Mouse (Mus musculus) limb, embryonic 15.5 days (tissue): ENCODE data around the gene Mrgpre. TPM values are rescaled to one million over a fixed set of nuclear protein-coding genes. Genes with fewer than 3 reads are reported as not detected.

Source experiments
- ATAC-seq: fragments of 200-750 bp; cut with Nextera tagmentation; 2 replicates; pipeline ENCODE4 v1.8.0; 2017; ENCODE audit warnings: low read depth, moderate TSS enrichment; ENCODE audit not compliant: insufficient number of reproducible peaks, low FRiP score, low TSS enrichment
- H3K27ac ChIP-seq: fragments of 300-500 bp; sonication (generic); 2 replicates; pipeline ENCODE4 v1.5.1; 2015; ENCODE audit warnings: moderate library complexity, mild to moderate bottlenecking, inconsistent platforms
- H3K27me3 ChIP-seq: fragments of 300-500 bp; sonication (generic); 2 replicates; pipeline ENCODE4 v1.6.1; 2015; ENCODE audit warnings: inconsistent platforms
- H3K36me3 ChIP-seq: fragments of 300-500 bp; sonication (generic); 2 replicates; pipeline ENCODE4 v1.6.1; 2015; ENCODE audit warnings: inconsistent platforms
- H3K4me1 ChIP-seq: fragments of 300-500 bp; sonication (generic); 2 replicates; pipeline ENCODE4 v1.6.1; 2015; ENCODE audit warnings: inconsistent platforms
- H3K4me2 ChIP-seq: fragments of 300-500 bp; sonication (generic); 2 replicates; pipeline ENCODE4 v1.6.1; 2015; ENCODE audit warnings: mild to moderate bottlenecking, inconsistent platforms
- H3K4me3 ChIP-seq: fragments of 300-500 bp; sonication (generic); 2 replicates; pipeline ENCODE4 v1.5.1; 2015; ENCODE audit warnings: mild to moderate bottlenecking, inconsistent platforms
- H3K9ac ChIP-seq: fragments of 300-500 bp; sonication (generic); 2 replicates; pipeline ENCODE4 v1.6.1; 2015; ENCODE audit warnings: inconsistent platforms
- H3K9me3 ChIP-seq: fragments of 300-500 bp; sonication (generic); 2 replicates; pipeline ENCODE4 v1.6.1; 2016; ENCODE audit warnings: inconsistent platforms
- WGBS: fragments of 180-500 bp; shearing (Covaris S2); methylation state at CpG from one replicate; pipeline ENCODE4 v1.1.7; 2015; 5-methylcytosine and 5-hydroxymethylcytosine counted together
- polyA plus RNA-seq: library from polyadenylated mRNA; unstranded; fragments of >200 nt; fragmentation: Nextera tagmentation; extraction: Ambion mirVana; gene quantifications from 2 replicates; pipeline ENCODE4 v1.2.1, GENCODE M21; 2015

The Mrgpre gene
- polyA plus RNA-seq, 1 experiment from 2014 or later: 1.6 TPM

- Histone ChIP-seq H3K27ac (no peak overlapping the region), H3K4me3 (no peak overlapping the region), H3K27me3 (peaks cover 16% of the 10 kb centered on the region; the same call in 1 of the 2 replicates), H3K36me3 (no peaks in the 10 kb centered on the region), H3K4me1 (peaks cover 9% of the 10 kb centered on the region), H3K4me2 (no peak overlapping the region), H3K9me3 (no peaks in the 10 kb centered on the region), H3K9ac (no peak overlapping the region)
- WGBS: 66% methylated on average over 1 of the region's 1 CpGs
- ATAC-seq: no peak
These were observed 32.9 kb downstream of the Mrgpre start for GRCm38 (mm10) chr7:143751380-143751779.

- no peak overlapping the region for H3K9ac ChIP-seq
- H3K27me3 ChIP-seq: no peaks in the 10 kb centered on the region
- H3K4me3 ChIP-seq: no peak overlapping the region
- H3K4me1 ChIP-seq: peaks cover 7% of the 10 kb centered on the region
- H3K4me2 ChIP-seq: no peak overlapping the region
- 67% methylated on average over 3 of the region's 3 CpGs for WGBS
- no peak for ATAC-seq
- H3K9me3 ChIP-seq: no peaks in the 10 kb centered on the region
- H3K27ac ChIP-seq: no peak overlapping the region
- no peaks in the 10 kb centered on the region for H3K36me3 ChIP-seq
These were observed 35.3 kb downstream of the Mrgpre start for GRCm38 (mm10) chr7:143749045-143749444.

- Histone ChIP-seq H3K4me3 (peak overlapping the region; percentile 21), H3K27me3 (no peaks in the 10 kb centered on the region), H3K9ac (no peak overlapping the region), H3K4me1 (peaks cover 7% of the 10 kb centered on the region), H3K27ac (peak overlapping the region; percentile 54), H3K4me2 (peak overlapping the region; percentile 49), H3K9me3 (no peaks in the 10 kb centered on the region), H3K36me3 (no peaks in the 10 kb centered on the region)
- peak; percentile 73 for ATAC-seq
- 4% methylated on average over 16 of the region's 16 CpGs for WGBS
These were observed 36.0 kb downstream of the Mrgpre start for GRCm38 (mm10) chr7:143748041-143748868.

- WGBS: 22% methylated on average over 2 of the region's 2 CpGs
- Histone ChIP-seq H3K4me1 (peaks cover 34% of the 10 kb centered on the region), H3K4me3 (peak overlapping the region; percentile 79), H3K36me3 (no peaks in the 10 kb centered on the region), H3K27ac (peak overlapping the region; percentile 79), H3K4me2 (peak overlapping the region; percentile 95), H3K27me3 (no peaks in the 10 kb centered on the region), H3K9me3 (no peaks in the 10 kb centered on the region), H3K9ac (peak overlapping the region; percentile 78; the same call in 1 of the 2 replicates)
- ATAC-seq: no peak
These were observed 43.6 kb downstream of the Mrgpre start for GRCm38 (mm10) chr7:143740653-143741052.

GRCm38 (mm10) chr7:143739511-143740461 is 44.5 kb downstream of the Mrgpre start:
- ATAC-seq: peak; percentile 89
- peaks cover 34% of the 10 kb centered on the region for H3K4me1 ChIP-seq
- 3% methylated on average over 37 of the region's 38 CpGs for WGBS

GRCm38 (mm10) chr7:143738601-143739006 is 45.7 kb downstream of the Mrgpre start:
- 31% methylated on average over 5 of the region's 5 CpGs for WGBS
- peaks cover 34% of the 10 kb centered on the region for H3K4me1 ChIP-seq
- H3K4me2 ChIP-seq: peak overlapping the region; percentile 95
- H3K27me3 ChIP-seq: no peaks in the 10 kb centered on the region
- H3K4me3 ChIP-seq: peak overlapping the region; percentile 79
- peak overlapping the region; percentile 92 for H3K27ac ChIP-seq
- H3K9me3 ChIP-seq: no peaks in the 10 kb centered on the region
- ATAC-seq: 0 out of 2 replicates have a peak, but pooled peaks have one; percentile 26
- peaks cover 5% of the 10 kb centered on the region; the same call in 1 of the 2 replicates for H3K36me3 ChIP-seq
- H3K9ac ChIP-seq: peak overlapping the region; percentile 10; the same call in 1 of the 2 replicates

More at GRCm38 (mm10) chr7:143739511-143740461, 44.5 kb downstream of the Mrgpre start:
- H3K4me3 ChIP-seq: peak overlapping the region; percentile 79
- H3K9me3 ChIP-seq: no peaks in the 10 kb centered on the region
- H3K27ac ChIP-seq: peak overlapping the region; percentile 92
- H3K4me2 ChIP-seq: peak overlapping the region; percentile 95
- H3K27me3 ChIP-seq: no peaks in the 10 kb centered on the region
- no peaks in the 10 kb centered on the region; the same call in 1 of the 2 replicates for H3K36me3 ChIP-seq
- H3K9ac ChIP-seq: peak overlapping the region; percentile 78

- no peak for ATAC-seq
- H3K4me2 ChIP-seq: peak overlapping the region; percentile 95
- peak overlapping the region; percentile 79 for H3K4me3 ChIP-seq
- H3K9me3 ChIP-seq: no peaks in the 10 kb centered on the region
- peak overlapping the region; percentile 92 for H3K27ac ChIP-seq
- H3K4me1 ChIP-seq: peaks cover 34% of the 10 kb centered on the region
- peak overlapping the region; percentile 10; the same call in 1 of the 2 replicates for H3K9ac ChIP-seq
- H3K27me3 ChIP-seq: no peaks in the 10 kb centered on the region
- 61% methylated on average over 6 of the region's 6 CpGs for WGBS
- peaks cover 9% of the 10 kb centered on the region; the same call in 1 of the 2 replicates for H3K36me3 ChIP-seq
These were observed 46.1 kb downstream of the Mrgpre start for GRCm38 (mm10) chr7:143738194-143738593.

- 80% methylated on average over 4 of the region's 4 CpGs for WGBS
- no peak for ATAC-seq
These were observed 50.6 kb downstream of the Mrgpre start for GRCm38 (mm10) chr7:143733746-143734145.

GRCm38 (mm10) chr7:143729886-143730285 is 54.4 kb downstream of the Mrgpre start:
- Histone ChIP-seq H3K4me3 (no peak overlapping the region), H3K27ac (peak overlapping the region; percentile 38; the same call in 1 of the 2 replicates), H3K4me2 (no peak overlapping the region), H3K27me3 (no peaks in the 10 kb centered on the region), H3K4me1 (peaks cover 8% of the 10 kb centered on the region), H3K9ac (no peak overlapping the region), H3K36me3 (peaks cover 17% of the 10 kb centered on the region; the same call in 1 of the 2 replicates), H3K9me3 (no peaks in the 10 kb centered on the region)
- 53% methylated on average over 10 of the region's 10 CpGs for WGBS
- ATAC-seq: no peak

More at GRCm38 (mm10) chr7:143733746-143734145, 50.6 kb downstream of the Mrgpre start:
- Histone ChIP-seq H3K9me3 (no peaks in the 10 kb centered on the region), H3K4me2 (no peak overlapping the region), H3K36me3 (peaks cover 10% of the 10 kb centered on the region; the same call in 1 of the 2 replicates), H3K4me3 (no peak overlapping the region), H3K27me3 (no peaks in the 10 kb centered on the region), H3K9ac (no peak overlapping the region), H3K27ac (no peak overlapping the region), H3K4me1 (peaks cover 19% of the 10 kb centered on the region)
